Mouse (Mus musculus) heart, adult 2 months (tissue): ENCODE measurements around the gene Armc2.

Experiments
- CTCF ChIP-seq: fragments of 200-600 bp; IDR thresholded peaks from 2 replicates; pipeline ENCODE4 v1.8.1; 2022; ENCODE audit warnings: antibody characterized with exemption, mild to moderate bottlenecking, moderate library complexity
- EP300 ChIP-seq: fragments of 200-500 bp; IDR thresholded peaks from 2 replicates; pipeline ENCODE4 v1.6.1; 2011; ENCODE audit warnings: low read depth, low read length, control low read depth; ENCODE audit not compliant: insufficient read depth
- POLR2A ChIP-seq: fragments of 200-500 bp; IDR thresholded peaks from 2 replicates; pipeline ENCODE4 v1.6.1; 2011; ENCODE audit warnings: mild to moderate bottlenecking, low read depth, low read length, control low read depth; ENCODE audit not compliant: insufficient read depth

DNA sequence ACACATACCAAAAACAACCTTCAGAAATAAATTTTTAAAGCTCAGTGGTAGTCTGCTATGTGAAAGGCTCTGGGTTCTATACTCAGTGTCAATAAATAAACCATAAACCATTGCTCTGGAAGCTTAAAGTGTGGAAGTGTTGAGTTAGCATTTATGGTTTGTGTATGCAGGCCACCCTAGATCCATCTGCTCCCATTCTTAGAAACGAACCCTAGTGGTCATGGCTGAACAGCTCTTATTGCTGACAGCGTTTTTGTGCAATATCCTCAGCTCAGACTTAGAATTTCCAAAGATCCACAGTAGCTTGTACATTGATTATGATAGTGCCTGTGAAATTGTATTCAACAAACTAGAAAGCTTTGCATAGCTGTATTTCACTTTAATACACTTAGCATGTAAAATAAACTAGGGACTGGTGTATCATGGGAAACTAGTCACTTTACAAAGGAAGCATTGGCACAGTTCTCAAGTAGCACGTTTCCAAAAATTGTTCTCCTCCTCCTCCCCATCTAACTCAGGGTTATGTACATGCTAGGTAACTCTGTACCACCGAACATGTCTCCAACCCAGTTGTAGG, 129.8 kb downstream of the Armc2 start:
- TF ChIP-seq POLR2A = peak; percentile 30; the same call in 1 of the 2 replicates
- peak; percentile 75 for TF ChIP-seq CTCF
- no peak for TF ChIP-seq EP300
